Comparison of ENCODE assay signal across 8 mouse cellular contexts in genomic region chr8:61745181-61745980, GRCm38 (mm10).
DNase-seq lines count a peak whose midpoint lies in the region; ATAC-seq and TF ChIP-seq lines count a peak whose summit lies in the region.
"Had no signal": no experiment of that assay in that cellular context is flagged by ENCODE, and none has a peak within 500 bp of the region (broad histone marks: within the 10 kb centered on the region; RNA-seq: fewer than 3 reads in every experiment).

No protein-coding gene starts in this region.

- H3K4me2 ChIP-seq in lung, postnatal 0 days (replicated peaks; ENCODE audit: low read depth, low read length), result no peak overlapping the region
- H3K4me2 ChIP-seq in embryonic facial prominence, embryonic 13.5 days, result peak overlapping the region; percentile 23; the same call in 1 of the 2 replicates
- H3K4me2 ChIP-seq in heart, embryonic 15.5 days, result peak overlapping the region; percentile 36
- no peak overlapping the region for H3K4me2 ChIP-seq in midbrain, postnatal 0 days (ENCODE audit: low read depth, low read length, poor library complexity, severe bottlenecking)

- no peak overlapping the region for H3K4me3 ChIP-seq in lung, postnatal 0 days (ENCODE audit: low read depth, low read length)
- no peak overlapping the region for H3K4me3 ChIP-seq in embryonic facial prominence, embryonic 13.5 days
- no peak overlapping the region; the same call in 1 of the 2 replicates for H3K4me3 ChIP-seq in heart, embryonic 15.5 days
- no peak overlapping the region for H3K4me3 ChIP-seq in midbrain, postnatal 0 days (ENCODE audit: low read depth, low read length)

- no peak for TF ChIP-seq CTCF in lung, postnatal 0 days (IDR thresholded peaks at IDR 0.05)
- TF ChIP-seq CTCF in midbrain, postnatal 0 days (IDR thresholded peaks at IDR 0.05), result no peak

- TF ChIP-seq EP300 in lung, postnatal 0 days (IDR thresholded peaks at IDR 0.05), result no peak

- no peaks in the 10 kb centered on the region for H3K36me3 ChIP-seq in lung, postnatal 0 days (ENCODE audit: insufficient read depth, low read length)
- peaks cover 24% of the 10 kb centered on the region for H3K36me3 ChIP-seq in embryonic facial prominence, embryonic 13.5 days
- no peaks in the 10 kb centered on the region for H3K36me3 ChIP-seq in heart, embryonic 15.5 days
- no peaks in the 10 kb centered on the region for H3K36me3 ChIP-seq in midbrain, postnatal 0 days (ENCODE audit: insufficient read depth, low read length)

- no peak overlapping the region for H3K9ac ChIP-seq in lung, postnatal 0 days (replicated peaks; ENCODE audit: low read depth)
- no peak overlapping the region for H3K9ac ChIP-seq in embryonic facial prominence, embryonic 13.5 days
- H3K9ac ChIP-seq in heart, embryonic 15.5 days, result 0 out of 2 replicates have a peak overlapping the region, but pooled peaks have one; percentile 23
- no peak overlapping the region for H3K9ac ChIP-seq in midbrain, postnatal 0 days (replicated peaks; ENCODE audit: low read length, poor library complexity, severe bottlenecking)

- no peaks in the 10 kb centered on the region for H3K4me1 ChIP-seq in lung, postnatal 0 days (ENCODE audit: insufficient read depth, low read depth, low read length)
- H3K4me1 ChIP-seq in embryonic facial prominence, embryonic 13.5 days, result peaks cover 26% of the 10 kb centered on the region
- H3K4me1 ChIP-seq in heart, embryonic 15.5 days (replicated peaks), result peaks cover 58% of the 10 kb centered on the region
- H3K4me1 ChIP-seq in midbrain, postnatal 0 days (ENCODE audit: insufficient read depth, low read length), result no peaks in the 10 kb centered on the region

- ATAC-seq in lung, postnatal 0 days, result peak; percentile 47; the same call in 1 of the 2 replicates
- peak; percentile 76 for ATAC-seq in embryonic facial prominence, embryonic 13.5 days (ENCODE audit: insufficient number of reproducible peaks, insufficient read depth, low FRiP score, low TSS enrichment, low read depth)
- peak; percentile 86 for ATAC-seq in heart, embryonic 15.5 days (replicated peaks; ENCODE audit: insufficient number of reproducible peaks, insufficient read depth, low FRiP score, low read depth)
- ATAC-seq in midbrain, postnatal 0 days (ENCODE audit: low FRiP score), result 0 out of 2 replicates have a peak, but pooled peaks have one; percentile 20

- 21% methylated on average over 10 of the region's 10 CpGs for WGBS in lung, postnatal 0 days
- WGBS in embryonic facial prominence, embryonic 13.5 days, result 39% methylated on average over 10 of the region's 10 CpGs
- WGBS in heart, embryonic 15.5 days, result 22% methylated on average over 10 of the region's 10 CpGs
- 54% methylated on average over 10 of the region's 10 CpGs for WGBS in midbrain, postnatal 0 days

- no peaks in the 10 kb centered on the region for H3K9me3 ChIP-seq in lung, postnatal 0 days (ENCODE audit: low read length)
- H3K9me3 ChIP-seq in embryonic facial prominence, embryonic 13.5 days, result 0 out of 2 replicates have a peak, but pooled peaks cover 3% of the 10 kb centered on the region
- no peaks in the 10 kb centered on the region for H3K9me3 ChIP-seq in heart, embryonic 15.5 days (replicated peaks)
- no peaks in the 10 kb centered on the region for H3K9me3 ChIP-seq in midbrain, postnatal 0 days (ENCODE audit: low read length)

- no peaks in the 10 kb centered on the region for H3K27me3 ChIP-seq in lung, postnatal 0 days (replicated peaks; ENCODE audit: insufficient read depth, low read length)
- no peaks in the 10 kb centered on the region for H3K27me3 ChIP-seq in embryonic facial prominence, embryonic 13.5 days
- H3K27me3 ChIP-seq in heart, embryonic 15.5 days, result no peaks in the 10 kb centered on the region
- H3K27me3 ChIP-seq in midbrain, postnatal 0 days (ENCODE audit: insufficient read depth, low read length), result no peaks in the 10 kb centered on the region

- no peak overlapping the region for H3K27ac ChIP-seq in lung, postnatal 0 days (ENCODE audit: low read length)
- peak overlapping the region; percentile 66 for H3K27ac ChIP-seq in embryonic facial prominence, embryonic 13.5 days
- peak overlapping the region; percentile 87 for H3K27ac ChIP-seq in heart, embryonic 15.5 days
- H3K27ac ChIP-seq in midbrain, postnatal 0 days (ENCODE audit: low read depth, low read length), result no peak overlapping the region

- peak; percentile 52 for DNase-seq in lung, postnatal 0 days (ENCODE audit: low spot score)
- no peak for DNase-seq in lung, adult 18-20 months
- DNase-seq in midbrain, postnatal 0 days (ENCODE audit: low spot score), result peak; percentile 1
- DNase-seq in urinary bladder, adult 18-20 months (ENCODE audit: low spot score in 2 of 2), result no peak
- no peak for DNase-seq in spleen, postnatal 36 days (ENCODE audit: low spot score in 2 of 2)
- DNase-seq: kidney, postnatal 10 days had no signal

Comparison
In these comparisons a context has a peak if more than half of its experiments do, and no peak if none do; other contexts are left out.
1. DNase-seq: peak in lung, postnatal 0 days (single experiment) and midbrain, postnatal 0 days (single experiment); none in lung, adult 18-20 months (0 of 2), urinary bladder, adult 18-20 months (0 of 2) and spleen, postnatal 36 days (0 of 2).
2. ATAC-seq: peak in every context shown above with its lines; median percentile 86 in heart, embryonic 15.5 days; 76 in embryonic facial prominence, embryonic 13.5 days; 47 in lung, postnatal 0 days; 20 in midbrain, postnatal 0 days.
3. H3K27ac ChIP-seq: peak in embryonic facial prominence, embryonic 13.5 days (single experiment) and heart, embryonic 15.5 days (single experiment); none in lung, postnatal 0 days (single experiment) and midbrain, postnatal 0 days (single experiment).
4. H3K4me2 ChIP-seq: peak in embryonic facial prominence, embryonic 13.5 days (single experiment) and heart, embryonic 15.5 days (single experiment); none in lung, postnatal 0 days (single experiment) and midbrain, postnatal 0 days (single experiment).